Mouse (Mus musculus) testis, adult 2 months (tissue): ENCODE measurements around the gene Slc22a15.

Experiments
- CTCF ChIP-seq: fragments of 200-500 bp; IDR thresholded peaks from 2 replicates; pipeline ENCODE4 v1.5.1; 2012; ENCODE audit warnings: low read depth, mild to moderate bottlenecking, inconsistent platforms, low read length, moderate library complexity; ENCODE audit not compliant: control insufficient read depth, insufficient read depth, insufficient replicate concordance
- POLR2A ChIP-seq: fragments of 200-500 bp; IDR thresholded peaks from 2 replicates; pipeline ENCODE4 v1.6.1; 2012; ENCODE audit warnings: low read depth, mild to moderate bottlenecking, inconsistent platforms, low read length, moderate library complexity; ENCODE audit not compliant: control insufficient read depth

GRCm38 (mm10) chr3:101806149-101806548 lies 118.1 kb downstream of the Slc22a15 start:
- TF ChIP-seq CTCF, result peak; percentile 85
- TF ChIP-seq POLR2A, result no peak
